7 mouse cellular contexts compared by ENCODE assay signal in genomic region chr2:129100784-129101310, GRCm38 (mm10). TPM values are rescaled to one million over a fixed set of nuclear protein-coding genes. Genes with fewer than 3 reads are reported as not detected.
DNase-seq lines count a peak whose midpoint lies in the region; ATAC-seq lines count a peak whose summit lies in the region.

Polr1b (plus strand) TSS chr2:129100995.

- no peaks in the 10 kb centered on the region for H3K9me3 ChIP-seq in embryonic facial prominence, embryonic 11.5 days (replicated peaks; ENCODE audit: control insufficient read depth, low read length)
- no peaks in the 10 kb centered on the region for H3K9me3 ChIP-seq in limb, embryonic 10.5 days (replicated peaks)
- H3K9me3 ChIP-seq in midbrain, embryonic 13.5 days: no peaks in the 10 kb centered on the region

- under 1% methylated on average over 35 of the region's 35 CpGs for WGBS in embryonic facial prominence, embryonic 11.5 days
- under 1% methylated on average over 35 of the region's 35 CpGs for WGBS in limb, embryonic 10.5 days
- under 1% methylated on average over 35 of the region's 35 CpGs for WGBS in midbrain, embryonic 13.5 days

- H3K4me3 ChIP-seq in embryonic facial prominence, embryonic 11.5 days (ENCODE audit: low read depth, low read length): peak within 1 kb of the TSS; percentile 78
- H3K4me3 ChIP-seq in limb, embryonic 10.5 days: peak within 1 kb of the TSS; percentile 90
- H3K4me3 ChIP-seq in midbrain, embryonic 13.5 days (replicated peaks): peak within 1 kb of the TSS; percentile 64

- no peaks in the 10 kb centered on the region for H3K27me3 ChIP-seq in embryonic facial prominence, embryonic 11.5 days (ENCODE audit: control insufficient read depth, insufficient read depth, low read length)
- no peaks in the 10 kb centered on the region for H3K27me3 ChIP-seq in limb, embryonic 10.5 days (ENCODE audit: low read depth, poor library complexity, severe bottlenecking)
- H3K27me3 ChIP-seq in midbrain, embryonic 13.5 days: no peaks in the 10 kb centered on the region

- no peaks in the 10 kb centered on the region; the same call in none of the 2 replicates for H3K36me3 ChIP-seq in embryonic facial prominence, embryonic 11.5 days (replicated peaks; ENCODE audit: control insufficient read depth, insufficient read depth, low read depth, low read length)
- peaks cover 38% of the 10 kb centered on the region for H3K36me3 ChIP-seq in limb, embryonic 10.5 days
- H3K36me3 ChIP-seq in midbrain, embryonic 13.5 days: peaks cover 32% of the 10 kb centered on the region

- ATAC-seq in embryonic facial prominence, embryonic 11.5 days (replicated peaks; ENCODE audit: insufficient number of reproducible peaks, low FRiP score, low TSS enrichment, low read depth): peak; percentile 99
- peak; percentile 100 for ATAC-seq in granulocyte monocyte progenitor cell, adult 5-6 weeks (replicated peaks; ENCODE audit: poor library complexity, severe bottlenecking)
- peak; percentile 99 for ATAC-seq in midbrain, embryonic 13.5 days

- peak within 1 kb of the TSS; percentile 77 for H3K9ac ChIP-seq in embryonic facial prominence, embryonic 11.5 days (replicated peaks; ENCODE audit: low read length)
- peak within 1 kb of the TSS; percentile 68 for H3K9ac ChIP-seq in midbrain, embryonic 13.5 days (replicated peaks)

- H3K4me2 ChIP-seq in embryonic facial prominence, embryonic 11.5 days (ENCODE audit: low read depth, low read length): peak within 1 kb of the TSS; percentile 71
- H3K4me2 ChIP-seq in midbrain, embryonic 13.5 days (replicated peaks): peak within 1 kb of the TSS; percentile 85

- peak; percentile 95 for DNase-seq in adrenal gland, postnatal 14 days
- peak; percentile 97 for DNase-seq in embryonic facial prominence, embryonic 11.5 days (ENCODE audit: low spot score)
- DNase-seq in kidney, adult 11 months: peak; percentile 95
- DNase-seq in limb, embryonic 10.5 days (ENCODE audit: low spot score): peak; percentile 91
- DNase-seq in spleen, adult 12 weeks (ENCODE audit: low spot score): peak; percentile 79

- H3K4me1 ChIP-seq in embryonic facial prominence, embryonic 11.5 days (ENCODE audit: control insufficient read depth, insufficient read depth, low read length): no peaks in the 10 kb centered on the region
- H3K4me1 ChIP-seq in limb, embryonic 10.5 days: peaks cover 7% of the 10 kb centered on the region; the same call in 1 of the 2 replicates
- peaks cover 11% of the 10 kb centered on the region for H3K4me1 ChIP-seq in midbrain, embryonic 13.5 days (replicated peaks)

- H3K27ac ChIP-seq in embryonic facial prominence, embryonic 11.5 days (replicated peaks; ENCODE audit: low read depth, low read length): no peak within 1 kb of the TSS
- peak within 1 kb of the TSS; percentile 89 for H3K27ac ChIP-seq in limb, embryonic 10.5 days
- no peak within 1 kb of the TSS for H3K27ac ChIP-seq in midbrain, embryonic 13.5 days

RNA-seq across cellular contexts. Expression of gene Polr1b, which starts in this region (rescaled TPM):
- 15.6 and 19.5 TPM in 2 replicates for total RNA-seq in adrenal gland, postnatal 14 days (2021)
- polyA plus RNA-seq in embryonic facial prominence, embryonic 11.5 days (2014; fragmentation: Nextera tagmentation; extraction: Ambion mirVana): 21.5 and 22.2 TPM in 2 replicates
- 43.2 and 56.1 TPM in 2 replicates for total RNA-seq in granulocyte monocyte progenitor cell, adult 5-6 weeks (2014; fragmentation: Nextera tagmentation)
- 47.1 and 49.7 TPM in 2 replicates for total RNA-seq in granulocyte monocyte progenitor cell, adult 5-6 weeks (2017)
- 48.8 and 53.4 TPM in 2 replicates for polyA plus RNA-seq in limb, embryonic 10.5 days (2016; fragmentation: Nextera tagmentation; extraction: Ambion mirVana)
- 18.3 and 20.2 TPM in 2 replicates for polyA plus RNA-seq in midbrain, embryonic 13.5 days (2015; fragmentation: Nextera tagmentation; extraction: Ambion mirVana)
